Mouse (Mus musculus): ENCODE results near the gene Man2c1. TPM values are rescaled to one million over a fixed set of nuclear protein-coding genes. Genes with fewer than 3 reads are reported as not detected.

Man2c1 gene
- 50.4 and 95.7 TPM in 2 replicates for polyA plus RNA-seq (2012; ENCODE audit: insufficient read depth, low replicate concordance)

DNA sequence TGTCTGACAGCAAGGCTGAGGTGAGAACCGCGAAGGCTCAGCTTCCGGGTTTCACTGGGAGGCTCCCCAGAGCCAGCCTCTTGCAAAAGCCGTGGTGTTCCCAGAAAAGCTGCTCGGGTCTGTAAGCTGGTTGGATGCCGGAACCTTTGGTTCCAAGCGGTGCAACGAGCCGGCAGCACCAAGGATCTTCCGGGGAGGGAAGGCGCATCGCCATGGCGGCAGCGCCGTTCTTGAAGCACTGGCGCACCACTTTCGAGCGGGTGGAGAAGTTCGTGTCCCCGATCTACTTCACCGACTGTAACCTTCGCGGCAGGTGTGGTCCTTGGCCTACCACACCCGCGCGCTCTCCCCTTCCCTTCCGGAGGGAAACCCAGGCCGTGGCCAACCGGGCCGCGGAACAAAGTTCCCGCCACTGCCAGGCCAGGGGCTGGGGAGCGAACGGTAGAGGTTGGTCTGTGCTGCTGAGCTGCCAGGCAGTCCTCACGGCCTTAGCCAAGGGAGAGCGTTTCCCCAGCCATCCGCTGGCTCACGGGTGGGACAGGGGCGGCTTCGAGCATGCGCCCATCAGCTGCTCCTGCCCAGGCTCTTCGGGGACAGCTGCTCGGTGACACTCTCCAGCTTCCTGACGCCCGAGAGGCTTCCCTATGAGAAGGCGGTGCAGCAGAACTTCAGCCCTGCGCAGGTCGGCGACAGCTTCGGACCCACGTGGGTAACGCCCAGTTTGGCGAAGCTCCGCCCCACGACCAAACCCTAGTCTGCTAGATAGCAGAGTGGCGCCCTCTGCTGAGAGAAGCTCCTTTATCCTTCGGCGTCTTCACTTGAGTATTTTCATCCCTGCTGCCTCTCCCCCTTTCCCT, at the start of gene Man2c1:
Gene Man2c1 (plus strand): TSS at position 114 of the 857 bp plus-strand sequence.
- Histone ChIP-seq H3K9me3 (no peaks in the 10 kb centered on the region), H3K27me3 (replicated peaks) (no peaks in the 10 kb centered on the region), H3K4me1 (peaks cover 15% of the 10 kb centered on the region), H3K36me3 (replicated peaks; ENCODE audit: low read length) (peaks cover 66% of the 10 kb centered on the region), H3K4me3 (replicated peaks) (peak within 1 kb of the TSS; percentile 99)
- TF ChIP-seq FLI1 (IDR thresholded peaks at IDR 0.05; ENCODE audit: low read length) (no peak), GATA1 (IDR thresholded peaks at IDR 0.05; ENCODE audit: borderline replicate concordance, low read length) (no peak)

- no peak for TF ChIP-seq GATA1 (IDR thresholded peaks at IDR 0.05; ENCODE audit: borderline replicate concordance, low read length)
- no peak for TF ChIP-seq FLI1 (IDR thresholded peaks at IDR 0.05; ENCODE audit: low read length)
- Histone ChIP-seq H3K4me3 (replicated peaks) (no peak overlapping the region), H3K4me1 (peaks cover 29% of the 10 kb centered on the region), H3K27me3 (replicated peaks) (no peaks in the 10 kb centered on the region), H3K36me3 (replicated peaks; ENCODE audit: low read length) (peaks cover 72% of the 10 kb centered on the region), H3K9me3 (no peaks in the 10 kb centered on the region)
Observed at GRCm38 (mm10) chr9:57082236-57082635, 48.3 kb upstream of the Man2c1 start.

DNA sequence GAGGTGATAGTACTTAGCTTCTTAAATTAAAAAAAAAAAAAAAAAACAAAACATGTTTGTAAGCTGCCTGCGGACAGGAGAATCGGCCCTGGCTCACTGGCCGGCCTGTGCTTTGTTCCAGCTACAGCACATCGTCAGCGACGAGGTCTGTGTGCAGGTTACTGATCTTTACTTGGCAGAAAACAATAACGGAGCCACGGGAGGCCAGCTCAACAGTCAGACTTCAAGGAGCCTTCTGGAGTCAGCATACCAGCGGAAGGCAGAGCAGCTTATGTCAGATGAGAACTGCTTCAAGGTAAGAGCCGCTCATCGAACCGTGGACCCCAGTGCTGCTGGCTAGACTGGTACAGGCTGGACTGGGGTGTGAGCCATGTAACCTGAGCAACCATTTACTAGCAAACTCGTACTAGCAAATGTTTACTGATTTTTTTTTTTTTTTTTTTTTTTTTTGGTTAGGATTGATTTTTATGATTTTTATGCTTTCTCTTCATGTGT, 13.2 kb upstream of the Man2c1 start:
- Histone ChIP-seq H3K4me3 (replicated peaks) (no peak overlapping the region), H3K9me3 (no peaks in the 10 kb centered on the region), H3K27me3 (replicated peaks) (no peaks in the 10 kb centered on the region), H3K36me3 (replicated peaks; ENCODE audit: low read length) (peaks cover 97% of the 10 kb centered on the region), H3K4me1 (no peaks in the 10 kb centered on the region)
- TF ChIP-seq GATA1 (IDR thresholded peaks at IDR 0.05; ENCODE audit: borderline replicate concordance, low read length) (no peak), FLI1 (IDR thresholded peaks at IDR 0.05; ENCODE audit: low read length) (no peak)

DNA sequence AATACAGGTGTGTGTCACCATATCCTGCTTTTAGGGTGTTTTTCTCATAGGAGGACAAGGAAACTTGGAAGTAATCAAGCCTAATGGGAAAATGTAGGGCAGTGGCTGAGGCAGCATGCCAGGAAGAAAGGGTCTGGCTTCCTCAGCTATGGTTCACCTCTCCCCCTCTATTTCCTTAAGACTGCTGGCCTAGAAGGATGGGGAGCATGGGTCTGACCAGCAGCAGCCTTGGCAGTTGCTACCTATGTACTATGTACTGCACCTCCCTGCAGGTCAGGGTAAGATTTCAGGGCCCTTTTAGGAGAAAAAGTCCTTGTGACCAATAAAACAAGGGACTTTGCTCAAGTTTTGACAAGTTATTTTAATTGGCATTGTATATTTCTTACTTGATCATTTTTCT, 849 bp upstream of the Man2c1 start:
- no peaks in the 10 kb centered on the region for H3K9me3 ChIP-seq
- TF ChIP-seq GATA1 (IDR thresholded peaks at IDR 0.05; ENCODE audit: borderline replicate concordance, low read length) (no peak), FLI1 (IDR thresholded peaks at IDR 0.05; ENCODE audit: low read length) (no peak)
- peaks cover 15% of the 10 kb centered on the region for H3K4me1 ChIP-seq
- peaks cover 66% of the 10 kb centered on the region for H3K36me3 ChIP-seq (replicated peaks; ENCODE audit: low read length)
- H3K27me3 ChIP-seq (replicated peaks) = no peaks in the 10 kb centered on the region
- peak overlapping the region; percentile 99 for H3K4me3 ChIP-seq (replicated peaks)

GRCm38 (mm10) chr9:57137246-57137645, 6.8 kb downstream of the Man2c1 start:
- H3K27me3 ChIP-seq (replicated peaks) = no peaks in the 10 kb centered on the region
- peaks cover 3% of the 10 kb centered on the region; the same call in 1 of the 2 replicates for H3K4me1 ChIP-seq
- no peak overlapping the region for H3K4me3 ChIP-seq (replicated peaks)
- H3K36me3 ChIP-seq (replicated peaks; ENCODE audit: low read length) = peaks cover 96% of the 10 kb centered on the region
- H3K9me3 ChIP-seq = no peaks in the 10 kb centered on the region
- TF ChIP-seq GATA1 (IDR thresholded peaks at IDR 0.05; ENCODE audit: borderline replicate concordance, low read length) (no peak), FLI1 (IDR thresholded peaks at IDR 0.05; ENCODE audit: low read length) (no peak)

GRCm38 (mm10) chr9:57137777-57138176, 7.3 kb downstream of the Man2c1 start:
- peaks cover 3% of the 10 kb centered on the region; the same call in 1 of the 2 replicates for H3K4me1 ChIP-seq
- no peaks in the 10 kb centered on the region for H3K9me3 ChIP-seq
- H3K27me3 ChIP-seq (replicated peaks) = no peaks in the 10 kb centered on the region
- TF ChIP-seq FLI1 (IDR thresholded peaks at IDR 0.05; ENCODE audit: low read length) (no peak), GATA1 (IDR thresholded peaks at IDR 0.05; ENCODE audit: borderline replicate concordance, low read length) (no peak)
- H3K36me3 ChIP-seq (replicated peaks; ENCODE audit: low read length) = peaks cover 98% of the 10 kb centered on the region
- no peak overlapping the region for H3K4me3 ChIP-seq (replicated peaks)

- Histone ChIP-seq H3K4me3 (replicated peaks) (no peak overlapping the region), H3K4me1 (peaks cover 3% of the 10 kb centered on the region; the same call in 1 of the 2 replicates), H3K27me3 (replicated peaks) (no peaks in the 10 kb centered on the region), H3K9me3 (no peaks in the 10 kb centered on the region), H3K36me3 (replicated peaks; ENCODE audit: low read length) (peaks cover 98% of the 10 kb centered on the region)
- TF ChIP-seq FLI1 (IDR thresholded peaks at IDR 0.05; ENCODE audit: low read length) (no peak), GATA1 (IDR thresholded peaks at IDR 0.05; ENCODE audit: borderline replicate concordance, low read length) (no peak)
Observed at GRCm38 (mm10) chr9:57138507-57138906, 8.0 kb downstream of the Man2c1 start.

- Histone ChIP-seq H3K36me3 (replicated peaks; ENCODE audit: low read length) (peaks cover 99% of the 10 kb centered on the region), H3K9me3 (no peaks in the 10 kb centered on the region), H3K4me1 (peaks cover 3% of the 10 kb centered on the region; the same call in 1 of the 2 replicates), H3K4me3 (replicated peaks) (no peak overlapping the region), H3K27me3 (replicated peaks) (no peaks in the 10 kb centered on the region)
- TF ChIP-seq FLI1 (IDR thresholded peaks at IDR 0.05; ENCODE audit: low read length) (no peak), GATA1 (IDR thresholded peaks at IDR 0.05; ENCODE audit: borderline replicate concordance, low read length) (no peak)
Observed at GRCm38 (mm10) chr9:57139110-57139509, 8.6 kb downstream of the Man2c1 start.

GRCm38 (mm10) chr9:57139571-57139970, 9.1 kb downstream of the Man2c1 start:
- no peak for TF ChIP-seq GATA1 (IDR thresholded peaks at IDR 0.05; ENCODE audit: borderline replicate concordance, low read length)
- no peak overlapping the region for H3K4me3 ChIP-seq (replicated peaks)
- no peaks in the 10 kb centered on the region for H3K9me3 ChIP-seq
- H3K4me1 ChIP-seq = peaks cover 3% of the 10 kb centered on the region; the same call in 1 of the 2 replicates
- no peaks in the 10 kb centered on the region for H3K27me3 ChIP-seq (replicated peaks)
- peaks cover 99% of the 10 kb centered on the region for H3K36me3 ChIP-seq (replicated peaks; ENCODE audit: low read length)
